Mouse (Mus musculus): Measurements from ENCODE around the gene Pus7.
"Not testable (repeated sequence)": the region's sequence is repeated elsewhere in the genome, so short reads cannot be mapped to it uniquely, and the experiment has no call there.

Pus7 gene

DNA sequence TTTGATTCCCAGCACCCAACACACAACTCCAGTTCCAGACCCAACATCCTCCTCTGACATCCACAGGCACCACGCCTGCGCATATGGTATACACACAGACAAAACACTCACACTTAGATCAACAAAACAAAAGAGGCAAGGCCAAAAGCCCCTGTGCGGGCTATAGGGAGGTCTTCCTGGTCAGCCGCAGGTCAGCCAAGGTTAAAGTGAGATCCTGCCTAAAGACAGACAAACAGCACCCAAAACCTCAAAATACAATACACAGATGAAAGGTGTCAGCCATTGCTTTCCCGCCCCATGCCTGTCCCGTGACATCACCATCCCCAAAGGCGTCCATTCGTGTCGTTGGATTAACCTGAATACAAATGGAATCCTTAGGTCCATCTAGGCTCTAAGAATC is 27.9 kb downstream of the Pus7 start:
- DNase-seq (ENCODE audit: low spot score in 2 of 2) = no peak

- no peak for DNase-seq (ENCODE audit: low spot score in 2 of 2)
Measured at GRCm38 (mm10) chr5:23749882-23750281, 33.6 kb downstream of the Pus7 start.

DNA sequence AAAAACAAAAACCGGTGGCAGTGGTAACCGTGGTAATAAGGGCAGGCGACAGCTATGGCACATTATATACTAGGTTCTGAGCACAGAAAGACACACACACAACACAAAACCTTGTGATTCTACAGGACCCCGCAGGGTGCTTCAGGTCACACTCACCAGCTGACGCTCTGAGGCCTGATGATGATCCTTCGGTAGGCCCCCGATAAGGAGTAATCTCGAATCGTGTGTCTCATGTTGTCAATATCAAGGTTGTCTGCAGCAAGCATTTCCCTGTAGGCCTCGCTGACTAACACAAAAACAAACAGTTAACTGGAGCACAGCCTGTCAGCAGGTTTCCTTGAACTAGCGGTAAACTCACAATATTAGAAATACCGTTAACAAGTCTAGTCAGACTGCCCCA is 40.2 kb downstream of the Pus7 start:
- DNase-seq (ENCODE audit: low spot score in 2 of 2) = no peak

DNA sequence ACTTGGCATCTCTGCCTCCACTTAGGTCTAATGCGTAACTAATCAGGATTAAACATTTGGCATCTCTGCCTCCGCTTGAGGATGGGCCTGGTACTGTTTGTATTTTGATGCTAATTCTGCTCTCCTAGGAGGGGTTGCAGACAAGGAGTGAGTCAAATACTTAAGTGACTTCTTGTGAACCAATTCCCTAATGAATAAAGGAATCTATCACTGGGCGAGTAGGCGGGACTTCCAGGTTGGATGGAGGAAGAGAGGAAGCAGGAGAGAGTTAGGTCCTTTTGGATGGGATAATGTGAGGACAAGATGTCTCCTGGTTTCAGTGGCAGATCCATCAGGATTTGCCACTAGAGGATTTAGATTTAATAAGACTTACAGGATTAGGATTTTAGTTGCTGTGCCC is 46.4 kb downstream of the Pus7 start:
- DNase-seq (ENCODE audit: low spot score in 2 of 2) = no peak

- no peak for DNase-seq (ENCODE audit: low spot score in 2 of 2)
Measured at GRCm38 (mm10) chr5:23736366-23736765, 47.1 kb downstream of the Pus7 start.

- DNase-seq (ENCODE audit: low spot score in 2 of 2) = peak; percentile 57 to 79
Measured at GRCm38 (mm10) chr5:23721956-23722355, 61.6 kb downstream of the Pus7 start.

DNA sequence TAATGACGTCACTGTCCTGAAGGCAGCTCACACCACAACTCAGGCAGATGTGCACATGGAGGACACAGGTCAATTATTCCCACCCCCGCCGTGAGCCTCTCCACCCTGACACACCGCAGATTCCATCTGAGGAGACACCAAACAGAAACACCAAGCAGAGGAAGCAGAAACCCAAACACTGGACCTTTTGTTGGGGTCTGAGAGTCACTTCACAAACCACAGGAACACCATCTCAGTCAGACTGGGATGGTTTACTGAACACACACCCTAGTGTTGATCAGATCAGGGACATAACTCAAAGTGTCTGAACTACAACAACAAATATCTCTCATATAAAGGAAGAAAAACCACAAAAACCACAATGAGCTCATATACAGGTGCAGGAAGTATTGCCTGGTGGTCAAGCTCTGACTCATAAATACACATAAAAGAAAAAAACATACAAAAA is 64.6 kb downstream of the Pus7 start:
- peak; percentile 66 to 79 for DNase-seq (ENCODE audit: low spot score in 2 of 2)

DNA sequence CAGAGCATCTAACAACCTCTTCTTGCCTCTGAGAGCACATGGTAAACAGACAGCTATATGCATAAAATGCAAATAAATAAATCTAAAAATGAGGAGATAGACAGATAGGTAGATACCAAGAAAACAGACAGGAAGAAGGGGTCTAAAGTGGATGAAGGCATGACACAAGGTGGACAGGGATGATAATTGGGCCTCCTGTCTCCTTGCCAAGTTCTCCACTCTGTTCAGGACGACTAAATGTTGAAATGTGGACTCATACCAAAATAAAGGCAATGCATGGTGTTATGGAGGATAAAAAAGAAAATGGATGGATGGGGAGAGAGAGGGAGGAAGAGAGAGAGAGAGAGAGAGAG is 65.4 kb downstream of the Pus7 start:
- DNase-seq (ENCODE audit: low spot score in 2 of 2) = no peak

DNA sequence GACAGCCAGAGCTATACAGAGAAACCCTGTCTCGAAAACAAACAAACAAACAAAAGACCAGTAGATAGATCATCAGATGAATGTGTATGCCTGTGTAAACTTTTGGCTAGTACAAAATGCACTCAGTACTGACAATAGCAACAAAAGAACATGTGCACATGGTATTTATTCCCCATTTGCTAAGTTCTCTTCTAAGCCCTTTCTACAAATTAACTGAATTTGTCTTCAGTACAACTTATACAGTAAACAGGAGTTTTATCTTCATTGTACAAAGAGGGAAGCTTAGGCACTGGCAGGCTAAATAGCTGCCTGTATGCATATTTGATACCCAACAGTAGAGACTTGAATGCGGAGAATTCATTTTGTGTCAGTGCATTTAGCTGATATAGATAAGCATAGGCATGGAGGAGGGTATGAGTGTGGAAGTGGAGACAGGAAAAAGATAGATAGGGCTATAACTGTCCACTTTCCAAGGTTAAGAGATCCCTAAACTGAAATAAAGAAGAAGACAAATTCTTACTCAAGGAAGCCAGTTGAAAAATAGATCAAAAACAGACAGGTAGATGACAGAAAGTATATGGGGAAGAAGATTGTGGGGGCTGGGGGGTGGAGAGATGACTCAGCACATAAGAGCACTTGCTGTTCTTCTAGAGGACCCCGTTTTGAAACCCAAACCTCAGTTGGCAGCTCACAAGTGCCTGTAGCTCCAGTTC is 65.9 kb downstream of the Pus7 start:
- DNase-seq (ENCODE audit: low spot score in 2 of 2) = no peak

DNA sequence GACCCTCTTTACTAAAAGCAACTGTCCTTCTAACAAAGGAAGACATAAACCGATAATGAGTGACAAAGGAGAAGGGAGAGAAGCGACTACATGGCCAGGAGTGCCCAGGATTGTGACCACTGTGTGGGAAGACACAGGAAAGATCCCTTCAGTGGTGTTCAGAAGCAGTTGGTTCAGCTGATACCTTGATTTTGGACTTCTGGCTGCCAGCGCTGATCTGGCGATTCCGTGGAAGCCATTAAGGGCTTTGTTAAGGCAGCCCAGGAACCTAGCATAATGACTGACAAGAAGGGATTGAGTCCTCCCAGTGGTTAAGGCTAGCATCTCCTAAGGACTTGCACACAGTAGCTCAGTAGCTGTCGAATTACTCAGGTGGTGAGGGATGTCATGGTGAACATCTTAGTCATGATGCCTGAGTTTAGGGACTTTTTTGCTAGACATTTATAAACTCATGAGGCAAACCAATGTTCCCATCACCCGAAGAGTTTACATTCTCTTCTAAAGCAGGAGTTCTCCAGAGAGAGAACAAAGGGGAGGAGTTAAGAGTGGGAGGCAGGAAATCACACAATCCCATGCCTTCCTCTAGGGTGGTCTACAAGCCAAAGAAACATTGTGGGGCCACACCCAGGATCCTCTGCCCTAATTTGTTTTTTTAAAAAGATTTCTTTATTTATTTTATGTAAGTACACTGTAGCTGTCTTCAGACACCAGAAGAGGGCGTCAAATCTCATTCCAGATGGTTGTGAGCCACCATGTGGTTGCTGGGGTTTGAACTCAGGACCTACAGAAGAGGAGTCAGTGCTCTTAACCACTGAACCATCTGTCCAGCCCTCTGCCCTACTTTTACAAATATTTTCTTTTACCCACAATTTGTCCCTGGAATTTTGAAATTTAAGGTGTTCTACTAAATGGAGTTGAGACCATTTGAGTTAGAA is 69.8 kb downstream of the Pus7 start:
- no peak for DNase-seq (ENCODE audit: low spot score in 2 of 2)

DNA sequence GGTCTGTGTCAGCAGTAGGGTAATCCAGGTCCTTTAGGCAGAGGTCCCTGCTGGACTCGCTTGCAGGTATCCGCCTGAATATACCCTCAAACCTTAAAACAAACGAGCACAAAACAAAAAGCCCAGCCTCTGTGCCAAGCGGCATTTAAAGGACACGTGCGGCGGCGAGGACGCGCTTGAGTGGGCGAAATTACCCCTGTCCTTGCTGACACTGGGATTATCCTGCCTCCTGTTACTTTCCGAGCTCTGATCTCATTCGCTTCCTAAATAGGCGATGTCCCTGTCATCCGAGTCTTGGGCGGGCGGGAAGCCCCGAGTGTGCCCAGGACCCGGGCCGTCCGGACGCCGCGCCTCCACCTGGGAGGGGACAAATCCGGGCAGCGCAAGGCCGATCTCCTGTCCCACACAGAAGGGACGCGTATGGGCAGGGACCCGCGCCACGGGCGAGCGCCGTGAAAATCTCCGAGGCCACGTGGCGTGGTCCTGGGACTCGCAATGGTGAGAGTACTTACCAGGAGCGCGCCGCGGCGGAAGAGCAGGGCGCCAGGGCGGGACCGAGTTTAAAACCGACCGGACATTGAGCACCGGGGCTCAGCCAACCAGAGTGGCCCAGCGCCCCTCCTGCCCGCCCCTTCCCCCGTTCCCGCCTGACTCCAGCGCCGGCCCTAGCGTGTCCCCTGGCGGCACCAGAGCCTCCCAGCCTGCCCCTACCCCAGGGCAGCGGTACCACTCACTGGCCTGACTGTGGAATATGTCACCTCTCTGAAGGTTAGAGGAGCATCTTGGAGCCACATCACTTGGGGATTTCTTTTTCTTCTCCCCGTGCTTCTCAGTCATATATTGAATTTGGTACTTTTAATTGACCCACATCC is 71.1 kb downstream of the Pus7 start:
- peak; percentile 78 to 80 for DNase-seq (ENCODE audit: low spot score in 2 of 2)

DNA sequence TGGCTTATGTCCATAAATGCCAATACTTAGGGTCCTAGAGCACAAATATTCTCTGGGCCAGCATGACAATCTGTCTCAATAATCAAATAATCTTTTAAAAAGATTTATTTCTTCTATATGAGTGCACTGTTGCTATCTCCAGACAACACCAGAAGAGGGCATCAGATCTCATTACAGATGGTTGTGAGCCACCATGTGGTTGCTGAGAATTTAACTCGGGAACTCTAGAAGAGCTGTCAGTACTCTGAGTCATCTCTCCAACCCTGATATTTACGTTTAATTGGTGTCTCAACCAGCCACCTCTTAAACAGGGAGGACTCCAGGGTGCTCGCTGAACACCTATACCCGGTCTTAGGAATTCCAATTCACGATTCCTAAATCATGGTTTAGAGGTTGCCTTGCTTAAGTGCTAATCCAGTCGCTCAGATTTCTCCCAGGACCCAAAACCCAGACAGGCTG is 71.8 kb downstream of the Pus7 start:
- peak in 1 of 2 experiments; percentile 33 for DNase-seq (ENCODE audit: low spot score in 2 of 2)

GRCm38 (mm10) chr5:23711244-23711643 is 72.3 kb downstream of the Pus7 start:
- no peak for DNase-seq (ENCODE audit: low spot score in 2 of 2)

- no peak for DNase-seq (ENCODE audit: low spot score in 2 of 2)
Measured at GRCm38 (mm10) chr5:23709661-23710060, 73.8 kb downstream of the Pus7 start.

- DNase-seq (ENCODE audit: low spot score in 2 of 2) = not testable (repeated sequence)
Measured at GRCm38 (mm10) chr5:23706601-23707597, 76.6 kb downstream of the Pus7 start.

- no peak for DNase-seq (ENCODE audit: low spot score in 2 of 2)
Measured at GRCm38 (mm10) chr5:23697457-23697856, 86.1 kb downstream of the Pus7 start.

Measured in natural killer cell, adult 2 months (primary cell).